Mouse (Mus musculus): ENCODE data around the gene E330021D16Rik. TPM values are rescaled to one million over a fixed set of nuclear protein-coding genes. Genes with fewer than 3 reads are reported as not detected.
A peak's percentile ranks its signal among the peaks of the same experiment; 100 is the strongest.
"Not testable (repeated sequence)": the region's sequence is repeated elsewhere in the genome, so short reads cannot be mapped to it uniquely, and the experiment has no call there.

The E330021D16Rik gene
- polyA plus RNA-seq, 1 experiment from 2014 or later: not detected

DNA sequence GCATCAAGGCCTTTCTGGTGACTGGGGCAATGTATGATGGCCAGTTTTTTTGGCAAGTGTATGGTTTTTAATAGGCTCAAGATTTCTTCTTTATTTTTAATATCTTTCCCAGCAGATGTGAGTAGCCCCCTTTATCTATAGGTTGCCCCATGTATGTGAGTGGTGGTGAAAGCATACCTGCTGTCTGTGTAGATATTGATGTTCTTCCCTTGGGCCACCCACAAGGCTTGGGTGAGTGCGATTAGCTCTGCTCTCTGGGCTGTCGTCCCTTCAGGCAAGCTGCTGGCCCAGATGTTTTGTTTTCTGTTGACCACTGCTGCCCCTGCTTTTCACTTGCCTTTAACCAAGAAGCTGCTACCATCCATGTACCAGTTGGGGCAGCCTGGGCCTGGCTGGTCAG lies 23.8 kb upstream of the E330021D16Rik start:
- H3K4me1 ChIP-seq (replicated peaks); H3K4me2 ChIP-seq; ATAC-seq (ENCODE audit: low read depth); H3K4me3 ChIP-seq (replicated peaks); H3K36me3 ChIP-seq; H3K9ac ChIP-seq; H3K27ac ChIP-seq; DNase-seq; H3K27me3 ChIP-seq; H3K9me3 ChIP-seq (replicated peaks): not testable (repeated sequence)
- 54% methylated on average over 2 of the region's 2 CpGs for WGBS (ENCODE audit: insufficient replicate concordance)

DNA sequence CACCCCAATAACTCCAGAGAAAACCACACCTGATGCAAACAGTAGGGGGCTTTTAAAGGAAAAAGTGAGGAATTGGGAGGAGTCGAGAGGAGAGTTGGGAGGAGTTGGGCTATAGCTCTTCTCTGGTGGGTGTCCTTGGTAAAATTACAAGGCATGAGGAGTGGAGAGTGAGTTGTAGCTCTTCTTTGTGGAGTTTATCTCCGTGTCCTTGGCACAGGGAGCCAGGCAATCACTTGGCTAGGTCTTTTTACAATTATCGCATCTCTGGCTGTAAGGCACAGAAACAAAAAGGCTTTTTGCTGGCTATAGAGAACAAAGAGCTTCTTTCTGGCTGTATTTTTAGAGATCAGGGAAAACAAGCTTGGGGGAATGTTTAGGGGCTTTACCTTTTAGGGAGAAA lies 20.8 kb upstream of the E330021D16Rik start:
- ATAC-seq (ENCODE audit: low read depth); H3K4me3 ChIP-seq (replicated peaks); DNase-seq; H3K4me1 ChIP-seq (replicated peaks); H3K9ac ChIP-seq; H3K36me3 ChIP-seq; H3K4me2 ChIP-seq; H3K9me3 ChIP-seq (replicated peaks); H3K27ac ChIP-seq; H3K27me3 ChIP-seq: not testable (repeated sequence)
- 78% methylated on average over 3 of the region's 3 CpGs for WGBS (ENCODE audit: insufficient replicate concordance)

DNA sequence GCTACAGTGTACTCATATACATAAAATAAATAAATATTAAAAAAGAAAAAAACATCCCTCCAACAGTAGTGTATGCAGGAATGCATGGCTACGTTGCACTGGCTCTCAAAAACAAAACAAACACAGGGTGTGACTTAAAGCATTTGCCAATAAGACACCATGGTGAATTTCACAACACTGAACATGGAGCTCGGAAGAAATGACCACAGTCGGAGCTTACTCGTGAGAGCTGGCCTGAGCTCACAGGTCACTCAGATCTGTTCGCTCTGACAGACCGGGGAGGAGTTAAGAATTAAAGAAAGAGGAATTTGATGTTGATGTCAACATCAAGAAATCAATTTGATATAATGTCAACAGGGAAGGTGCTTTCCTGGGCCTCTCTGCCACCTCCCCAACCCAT lies 18.2 kb upstream of the E330021D16Rik start:
- WGBS (ENCODE audit: insufficient replicate concordance): 74% methylated on average over 6 of the region's 6 CpGs
- no peaks in the 10 kb centered on the region; the same call in 1 of the 2 replicates for H3K9me3 ChIP-seq (replicated peaks)
- H3K4me3 ChIP-seq (replicated peaks): no peak overlapping the region
- DNase-seq (no peak), ATAC-seq (ENCODE audit: low read depth) (no peak)
- peaks cover 8% of the 10 kb centered on the region; the same call in 1 of the 2 replicates for H3K4me1 ChIP-seq (replicated peaks)
- H3K9ac ChIP-seq: no peak overlapping the region
- H3K36me3 ChIP-seq: no peaks in the 10 kb centered on the region
- H3K27ac ChIP-seq: no peak overlapping the region
- H3K27me3 ChIP-seq: no peaks in the 10 kb centered on the region
- no peak overlapping the region for H3K4me2 ChIP-seq

DNA sequence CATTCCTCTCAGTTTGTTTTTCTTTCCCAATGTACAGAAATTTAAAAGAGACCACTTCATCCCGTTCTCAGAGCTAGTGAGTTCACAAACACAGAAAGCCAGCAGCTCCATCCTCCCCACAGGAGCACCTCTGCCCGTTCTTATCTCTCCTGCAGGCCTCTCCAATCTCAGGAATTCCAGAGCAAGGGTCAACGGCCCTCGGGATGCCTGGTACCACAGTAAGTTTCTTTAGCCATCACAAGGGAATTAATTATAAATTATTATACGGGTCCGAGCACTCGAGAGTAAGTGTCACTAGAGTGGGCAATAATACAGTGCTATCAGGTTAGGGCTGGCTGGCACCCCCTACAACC lies 16.5 kb upstream of the E330021D16Rik start:
- Histone ChIP-seq H3K27me3 (no peaks in the 10 kb centered on the region), H3K9ac (no peak overlapping the region), H3K27ac (no peak overlapping the region), H3K4me2 (no peak overlapping the region), H3K4me3 (replicated peaks) (no peak overlapping the region), H3K36me3 (no peaks in the 10 kb centered on the region), H3K4me1 (replicated peaks) (peaks cover 8% of the 10 kb centered on the region; the same call in 1 of the 2 replicates), H3K9me3 (replicated peaks) (no peaks in the 10 kb centered on the region; the same call in 1 of the 2 replicates)
- ATAC-seq (ENCODE audit: low read depth) (no peak), DNase-seq (no peak)
- WGBS (ENCODE audit: insufficient replicate concordance): 42% methylated on average over 7 of the region's 7 CpGs

DNA sequence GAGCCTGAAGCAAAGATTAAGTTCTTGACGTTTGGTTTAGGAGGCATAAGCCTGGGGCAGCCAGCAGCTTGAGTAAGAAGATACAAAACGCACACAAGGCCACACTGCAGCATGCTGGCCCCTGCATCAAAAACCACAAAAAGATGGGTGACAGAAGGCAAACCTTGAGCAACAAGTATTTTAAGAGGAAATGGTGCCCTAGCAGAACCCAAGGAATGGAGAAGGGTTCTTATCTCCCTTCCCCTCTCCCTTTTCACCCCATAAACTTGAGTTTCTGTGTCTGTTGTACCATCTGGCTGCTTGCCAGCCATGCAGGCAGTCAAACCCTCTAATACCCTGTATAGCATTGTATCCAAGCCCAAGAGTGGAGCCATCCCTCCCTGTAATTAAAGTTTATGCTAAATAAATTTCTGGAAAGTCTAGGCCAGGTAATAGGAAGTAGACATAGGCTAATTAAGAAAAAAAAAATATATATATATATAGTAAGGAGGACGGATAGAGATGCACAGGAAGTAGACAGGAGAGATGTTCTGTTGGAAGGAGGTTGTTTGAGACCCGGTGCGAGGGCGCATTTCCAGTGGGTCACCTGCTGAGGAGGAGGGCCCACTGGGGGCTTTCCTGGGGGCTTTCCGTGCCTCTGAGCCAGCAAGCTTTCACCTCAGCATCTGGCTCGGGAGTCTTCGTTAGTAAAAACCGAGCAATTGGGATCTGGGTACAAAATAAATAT lies 16.0 kb upstream of the E330021D16Rik start:
- no peak overlapping the region for H3K9ac ChIP-seq
- H3K36me3 ChIP-seq: no peaks in the 10 kb centered on the region
- H3K27ac ChIP-seq: no peak overlapping the region; the same call in 1 of the 2 replicates
- H3K4me1 ChIP-seq (replicated peaks): peaks cover 8% of the 10 kb centered on the region; the same call in 1 of the 2 replicates
- H3K9me3 ChIP-seq (replicated peaks): no peaks in the 10 kb centered on the region; the same call in 1 of the 2 replicates
- no peak overlapping the region for H3K4me2 ChIP-seq
- WGBS (ENCODE audit: insufficient replicate concordance): 45% methylated on average over 10 of the region's 10 CpGs
- no peak overlapping the region for H3K4me3 ChIP-seq (replicated peaks)
- DNase-seq (no peak), ATAC-seq (ENCODE audit: low read depth) (no peak)
- no peaks in the 10 kb centered on the region for H3K27me3 ChIP-seq

DNA sequence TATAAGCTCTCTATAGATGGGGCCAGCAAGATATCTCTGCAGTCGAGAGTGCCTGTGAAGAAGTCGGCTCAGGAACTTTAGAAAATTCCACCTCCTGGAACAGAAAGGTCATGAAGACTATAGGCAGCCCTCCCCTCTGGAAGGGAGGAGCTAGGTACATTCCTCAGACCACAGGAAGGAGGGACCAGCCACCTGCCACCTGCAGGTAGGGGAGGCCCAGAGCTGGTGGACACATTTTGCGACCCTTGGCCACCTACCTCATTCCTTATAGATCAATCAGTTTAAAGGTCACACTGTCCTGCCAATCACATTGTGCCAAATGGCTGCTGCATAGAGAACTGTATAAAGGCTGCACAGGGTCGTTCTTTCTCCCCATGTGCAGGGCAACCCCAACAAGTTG lies 14.1 kb upstream of the E330021D16Rik start:
- Histone ChIP-seq H3K27me3 (no peaks in the 10 kb centered on the region), H3K4me1 (replicated peaks) (peaks cover 8% of the 10 kb centered on the region; the same call in 1 of the 2 replicates), H3K9me3 (replicated peaks) (no peaks in the 10 kb centered on the region), H3K9ac (no peak overlapping the region), H3K27ac (no peak overlapping the region), H3K4me2 (no peak overlapping the region), H3K4me3 (replicated peaks) (no peak overlapping the region), H3K36me3 (no peaks in the 10 kb centered on the region)
- 58% methylated on average over 4 of the region's 4 CpGs for WGBS (ENCODE audit: insufficient replicate concordance)
- no peak for DNase-seq
- ATAC-seq (ENCODE audit: low read depth): peak; percentile 43; the same call in 1 of the 2 replicates

DNA sequence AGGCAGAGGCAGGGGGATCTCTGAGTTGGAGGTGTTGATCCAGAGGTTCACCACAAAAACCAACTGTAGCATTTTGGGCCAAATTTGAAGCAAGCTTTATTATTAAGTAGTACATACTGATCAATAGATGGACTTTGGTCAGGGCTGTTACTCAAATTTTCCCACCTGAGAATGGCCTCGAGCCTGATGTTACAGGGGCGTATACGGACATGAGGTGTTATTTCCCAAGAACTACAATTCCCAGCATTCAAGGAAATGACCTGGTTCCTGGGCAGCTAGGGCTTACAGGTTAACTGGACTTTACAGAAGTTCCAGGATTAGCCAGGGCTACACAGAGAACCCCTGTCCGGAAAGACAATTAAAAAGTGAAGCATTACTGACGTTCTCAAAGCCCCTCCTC lies 13.0 kb upstream of the E330021D16Rik start:
- no peak for DNase-seq
- Histone ChIP-seq H3K36me3 (no peaks in the 10 kb centered on the region), H3K27me3 (no peaks in the 10 kb centered on the region), H3K4me3 (replicated peaks) (no peak overlapping the region), H3K27ac (no peak overlapping the region), H3K4me2 (no peak overlapping the region), H3K4me1 (replicated peaks) (peaks cover 8% of the 10 kb centered on the region; the same call in 1 of the 2 replicates), H3K9ac (no peak overlapping the region), H3K9me3 (replicated peaks) (no peaks in the 10 kb centered on the region)
- no peak for ATAC-seq (ENCODE audit: low read depth)
- 68% methylated on average over 5 of the region's 5 CpGs for WGBS (ENCODE audit: insufficient replicate concordance)

DNA sequence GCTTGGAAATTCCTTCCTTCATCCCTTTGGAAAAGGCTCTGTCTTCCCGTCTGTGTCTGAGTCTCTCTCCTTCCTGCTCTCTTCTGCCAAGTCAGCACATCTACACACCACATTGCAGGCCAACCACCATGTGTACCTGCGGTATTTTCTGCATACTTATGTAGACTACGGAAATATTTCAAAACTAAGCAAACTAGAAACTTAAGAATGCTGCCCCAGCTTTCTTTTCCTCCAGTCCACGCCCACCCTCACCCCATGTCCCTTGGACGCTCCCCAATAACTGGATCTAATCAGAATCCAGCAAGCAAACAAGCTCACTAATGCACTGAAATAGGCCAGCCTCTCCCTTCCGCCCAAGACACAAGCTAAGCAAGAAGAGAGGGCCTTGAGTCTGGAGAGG lies 11.9 kb upstream of the E330021D16Rik start:
- no peak overlapping the region for H3K9ac ChIP-seq
- ATAC-seq (ENCODE audit: low read depth): no peak
- no peaks in the 10 kb centered on the region for H3K36me3 ChIP-seq
- no peak for DNase-seq
- 63% methylated on average over 6 of the region's 6 CpGs for WGBS (ENCODE audit: insufficient replicate concordance)
- no peak overlapping the region for H3K4me3 ChIP-seq (replicated peaks)
- H3K4me2 ChIP-seq: no peak overlapping the region
- peaks cover 8% of the 10 kb centered on the region; the same call in 1 of the 2 replicates for H3K4me1 ChIP-seq (replicated peaks)
- H3K9me3 ChIP-seq (replicated peaks): no peaks in the 10 kb centered on the region
- no peaks in the 10 kb centered on the region for H3K27me3 ChIP-seq
- H3K27ac ChIP-seq: no peak overlapping the region

DNA sequence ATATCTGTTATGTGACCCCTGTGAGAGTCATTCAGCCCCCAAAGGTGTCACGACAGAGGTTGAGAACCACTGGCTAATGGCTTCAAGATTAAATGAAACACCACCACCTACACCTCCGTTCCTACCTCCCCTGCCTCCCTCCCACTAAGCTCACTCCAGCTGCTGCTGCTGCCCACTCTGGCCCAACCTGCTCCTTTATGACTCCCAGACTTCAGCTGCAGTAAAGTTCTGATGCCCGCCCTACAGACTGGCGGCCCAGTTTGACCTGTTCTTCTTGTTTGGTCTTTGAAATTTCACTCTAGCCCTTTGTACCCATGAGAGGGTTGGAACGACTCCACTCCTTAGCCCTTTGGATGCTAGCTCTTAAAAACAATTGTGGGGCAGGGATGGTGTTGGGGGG lies 10.6 kb upstream of the E330021D16Rik start:
- H3K4me1 ChIP-seq (replicated peaks): no peaks in the 10 kb centered on the region
- no peak overlapping the region for H3K9ac ChIP-seq
- H3K4me3 ChIP-seq (replicated peaks): no peak overlapping the region
- ATAC-seq (ENCODE audit: low read depth): no peak
- no peaks in the 10 kb centered on the region for H3K36me3 ChIP-seq
- no peaks in the 10 kb centered on the region for H3K27me3 ChIP-seq
- WGBS (ENCODE audit: insufficient replicate concordance): 73% methylated on average over 5 of the region's 5 CpGs
- no peak overlapping the region for H3K4me2 ChIP-seq
- DNase-seq: no peak
- no peaks in the 10 kb centered on the region for H3K9me3 ChIP-seq (replicated peaks)
- no peak overlapping the region for H3K27ac ChIP-seq

DNA sequence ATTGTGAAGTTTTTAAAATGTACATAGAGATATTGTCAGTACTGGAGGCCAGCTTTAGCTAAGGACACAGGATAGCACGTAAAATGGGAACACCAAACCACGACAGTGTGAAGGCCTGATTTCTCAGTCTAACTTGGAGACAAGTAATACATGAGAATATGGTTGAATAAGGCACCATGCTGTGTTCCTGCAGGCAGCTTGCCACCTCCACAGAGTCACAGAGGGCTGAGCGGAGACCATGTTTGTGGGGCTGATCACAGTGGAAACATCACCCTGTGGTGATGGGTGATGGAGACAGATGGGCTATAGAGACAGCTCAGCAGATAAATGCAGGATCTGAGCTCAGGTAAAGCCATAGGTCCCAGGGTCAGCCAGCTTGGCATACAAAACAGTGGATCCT lies 8.8 kb upstream of the E330021D16Rik start:
- Histone ChIP-seq H3K27ac (no peak overlapping the region), H3K27me3 (no peaks in the 10 kb centered on the region), H3K36me3 (no peaks in the 10 kb centered on the region), H3K9me3 (replicated peaks) (no peaks in the 10 kb centered on the region), H3K4me2 (no peak overlapping the region), H3K4me3 (replicated peaks) (no peak overlapping the region), H3K9ac (no peak overlapping the region), H3K4me1 (replicated peaks) (0 out of 2 replicates have a peak, but pooled peaks cover 5% of the 10 kb centered on the region)
- ATAC-seq (ENCODE audit: low read depth): no peak
- 71% methylated on average over 3 of the region's 3 CpGs for WGBS (ENCODE audit: insufficient replicate concordance)
- no peak for DNase-seq

DNA sequence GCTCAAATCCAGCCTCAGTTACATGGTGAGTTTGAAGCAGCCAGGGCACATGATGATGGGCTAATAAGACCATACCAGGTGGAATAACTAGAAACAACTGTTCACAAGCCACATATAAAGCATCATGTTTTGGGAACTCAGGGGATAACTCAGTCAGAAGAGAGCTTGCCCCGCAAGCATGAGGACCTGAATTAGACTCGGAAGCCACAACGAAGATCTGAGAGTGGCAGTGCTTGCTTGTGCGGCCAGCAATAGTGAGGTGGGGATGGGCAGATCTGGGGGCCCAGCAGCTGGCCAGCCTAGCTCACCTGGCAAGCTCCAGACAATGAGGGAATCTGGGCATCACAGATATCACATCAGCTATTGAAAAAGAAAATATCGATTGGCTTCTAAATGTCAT lies 7.8 kb upstream of the E330021D16Rik start:
- 69% methylated on average over 5 of the region's 5 CpGs for WGBS (ENCODE audit: insufficient replicate concordance)
- H3K36me3 ChIP-seq: no peaks in the 10 kb centered on the region
- no peaks in the 10 kb centered on the region for H3K9me3 ChIP-seq (replicated peaks)
- H3K4me3 ChIP-seq (replicated peaks): no peak overlapping the region
- no peak overlapping the region for H3K27ac ChIP-seq
- H3K27me3 ChIP-seq: no peaks in the 10 kb centered on the region
- H3K4me2 ChIP-seq: no peak overlapping the region
- DNase-seq (no peak), ATAC-seq (ENCODE audit: low read depth) (no peak)
- no peak overlapping the region for H3K9ac ChIP-seq
- peaks cover 11% of the 10 kb centered on the region; the same call in 1 of the 2 replicates for H3K4me1 ChIP-seq (replicated peaks)

Data from liver, embryonic 13.5 days (tissue).